Mouse (Mus musculus) common myeloid progenitor, adult 5-6 weeks (primary cell): ENCODE data around the gene Dek. TPM values are rescaled to one million over a fixed set of nuclear protein-coding genes. Genes with fewer than 3 reads are reported as not detected.

Source experiments
- ATAC-seq: replicated peaks from 2 replicates; pipeline ENCODE4 v1.8.0; 2016; ENCODE audit warnings: low read depth, mild to moderate bottlenecking, moderate TSS enrichment, inconsistent platforms; ENCODE audit not compliant: poor library complexity, severe bottlenecking
- total RNA-seq: library from RNA; stranded (forward); fragments of 200-1000, 187-1606 nt; gene quantifications from 2 replicates; pipeline ENCODE4 v1.2.3, GENCODE M21; 2017

Gene Dek
- total RNA-seq, 1 experiment from 2014 or later = 820 TPM

GRCm38 (mm10) chr13:47063985-47064760, 41.8 kb downstream of the Dek start:
- no peak for ATAC-seq

GRCm38 (mm10) chr13:47062756-47063155, 43.2 kb downstream of the Dek start:
- ATAC-seq = no peak

GRCm38 (mm10) chr13:47056781-47057180, 49.2 kb downstream of the Dek start:
- ATAC-seq = 0 out of 2 replicates have a peak, but pooled peaks have one; percentile 36

GRCm38 (mm10) chr13:47056126-47056525, 49.9 kb downstream of the Dek start:
- peak; percentile 85 for ATAC-seq

GRCm38 (mm10) chr13:47053971-47054370, 52.0 kb downstream of the Dek start:
- no peak for ATAC-seq

- no peak for ATAC-seq
Measured at GRCm38 (mm10) chr13:47050009-47050408, 56.0 kb downstream of the Dek start.

GRCm38 (mm10) chr13:47047996-47048395, 58.0 kb downstream of the Dek start:
- no peak for ATAC-seq

- ATAC-seq = no peak
Measured at GRCm38 (mm10) chr13:47044617-47044947, 61.4 kb downstream of the Dek start, which contains the start of gene Tpmt. Gene Tpmt (minus strand): TSS chr13:47044737.

- ATAC-seq = no peak; the same call in 1 of the 2 replicates
Measured at GRCm38 (mm10) chr13:47043833-47044616, 62.0 kb downstream of the Dek start.

GRCm38 (mm10) chr13:47043030-47043680, 62.8 kb downstream of the Dek start, which contains the start of gene Kdm1b:
Gene Kdm1b (plus strand): TSS chr13:47043499.
- ATAC-seq = peak; percentile 89

- ATAC-seq = no peak
Measured at GRCm38 (mm10) chr13:47042024-47042633, 63.9 kb downstream of the Dek start.

GRCm38 (mm10) chr13:47040061-47040460, 65.9 kb downstream of the Dek start:
- ATAC-seq = no peak

- no peak for ATAC-seq
Measured at GRCm38 (mm10) chr13:47037946-47038345, 68.1 kb downstream of the Dek start.

Other genes starting within 250 kb of the Dek start
- gene Kif13a, start 176.3 kb downstream of the Dek start, total RNA-seq = 37.5 and 43.5 TPM in 2 replicates
- 2.1 and 2.8 TPM in 2 replicates for gene Nhlrc1, start 91.4 kb downstream of the Dek start, total RNA-seq
- 12.6 and 13.5 TPM in 2 replicates for gene Kdm1b, start 62.7 kb downstream of the Dek start, total RNA-seq
- gene Tpmt, start 61.5 kb downstream of the Dek start, total RNA-seq = 1.3 and 2.8 TPM in 2 replicates
- 1.7 and 3.1 TPM in 2 replicates for gene Rnf144b, start 16.5 kb upstream of the Dek start, total RNA-seq